Mouse (Mus musculus): ENCODE measurements around the gene Snrnp25.

GRCm38 (mm10) chr11:32245614-32246013 lies 40.4 kb downstream of the Snrnp25 start:
- TF ChIP-seq POLR2A (IDR thresholded peaks at IDR 0.05; ENCODE audit: insufficient read length, low read depth) (no peak), E2F4 (IDR thresholded peaks at IDR 0.05; ENCODE audit: insufficient read depth) (no peak), USF1 (IDR thresholded peaks at IDR 0.05; ENCODE audit: low read depth) (no peak), CEBPB (IDR thresholded peaks at IDR 0.05; ENCODE audit: insufficient read depth, poor library complexity, severe bottlenecking) (no peak)
